Mouse (Mus musculus): ENCODE measurements at regions not wholly inside any gene's neighbourhood (a gene's known extent, or its start where the extent isn't known, plus 50 kb on each side); places are given as distances from the start of the nearest gene placed in this dataset.

GRCm38 (mm10) chr5:74943737-74944403, 100.7 kb downstream of the Chic2 start:
- DNase-seq = peak; percentile 81

- no peak for DNase-seq
Observed at GRCm38 (mm10) chr5:74941426-74941825, 103.1 kb downstream of the Chic2 start.

GRCm38 (mm10) chr5:74937416-74937940, 107.1 kb downstream of the Chic2 start:
- DNase-seq = no peak

- DNase-seq = no peak
Observed at GRCm38 (mm10) chr5:74936087-74936486, 108.5 kb downstream of the Chic2 start.

- no peak for DNase-seq
Observed at GRCm38 (mm10) chr5:74935676-74936075, 108.9 kb downstream of the Chic2 start.

GRCm38 (mm10) chr5:74933276-74933675, 111.3 kb downstream of the Chic2 start:
- no peak for DNase-seq

GRCm38 (mm10) chr5:74932206-74932605, 112.4 kb downstream of the Chic2 start:
- no peak for DNase-seq

GRCm38 (mm10) chr5:74931765-74932164, 112.8 kb downstream of the Chic2 start:
- no peak for DNase-seq

- DNase-seq = no peak
Observed at GRCm38 (mm10) chr5:74927543-74927942, 117.0 kb downstream of the Chic2 start.

- DNase-seq = no peak
Observed at GRCm38 (mm10) chr5:74925769-74926168, 118.8 kb downstream of the Chic2 start.

- DNase-seq = no peak
Observed at GRCm38 (mm10) chr5:74924031-74924533, 120.5 kb downstream of the Chic2 start.

GRCm38 (mm10) chr5:74923337-74923736, 121.2 kb downstream of the Chic2 start:
- DNase-seq = no peak

GRCm38 (mm10) chr5:74922881-74923280, 121.7 kb downstream of the Chic2 start:
- DNase-seq = no peak

- DNase-seq = no peak
Observed at GRCm38 (mm10) chr5:74920939-74921338, 123.6 kb downstream of the Chic2 start.

GRCm38 (mm10) chr5:74920490-74920889, 124.1 kb downstream of the Chic2 start:
- no peak for DNase-seq

- no peak for DNase-seq
Observed at GRCm38 (mm10) chr5:74905504-74906061, 139.0 kb downstream of the Chic2 start.

GRCm38 (mm10) chr5:74904927-74905503, 139.6 kb downstream of the Chic2 start:
- no peak for DNase-seq

- DNase-seq = peak; percentile 29
Observed at GRCm38 (mm10) chr5:74904327-74904726, 140.2 kb downstream of the Chic2 start.

- DNase-seq = no peak
Observed at GRCm38 (mm10) chr5:74903711-74904110, 140.9 kb downstream of the Chic2 start.

- DNase-seq = no peak
Observed at GRCm38 (mm10) chr5:74897133-74897532, 147.4 kb downstream of the Chic2 start.

- DNase-seq = peak; percentile 51
Observed at GRCm38 (mm10) chr5:74893276-74893675, 151.3 kb downstream of the Chic2 start.

GRCm38 (mm10) chr5:74891541-74891940, 153.0 kb downstream of the Chic2 start:
- DNase-seq = no peak

GRCm38 (mm10) chr5:74888934-74889333, 155.6 kb downstream of the Chic2 start:
- DNase-seq = no peak

- DNase-seq = no peak
Observed at GRCm38 (mm10) chr5:74885958-74886357, 158.6 kb downstream of the Chic2 start.

Data from thymus, postnatal 14 days (tissue).